Mouse (Mus musculus) macrophage (primary cell): Measurements from ENCODE around the gene Pxn. TPM values are rescaled to one million over a fixed set of nuclear protein-coding genes. Genes with fewer than 3 reads are reported as not detected.
A peak's percentile ranks its signal among the peaks of the same experiment; 100 is the strongest.

Experiments
- H3K27ac ChIP-seq: fragments of 350-480 bp; formaldehyde crosslinking; 2 replicates; pipeline ENCODE4 v1.9.0; 2021
- H3K36me3 ChIP-seq: fragments of 350-480 bp; formaldehyde crosslinking; 2 replicates; pipeline ENCODE4 v1.9.0; 2021; ENCODE audit errors: inconsistent target
- H3K4me3 ChIP-seq: fragments of 350-480 bp; formaldehyde crosslinking; 2 replicates; pipeline ENCODE4 v1.9.0; 2021; ENCODE audit errors: inconsistent target
- H3K79me2 ChIP-seq: fragments of 350-480 bp; formaldehyde crosslinking; 2 replicates; pipeline ENCODE4 v1.9.0; 2021; ENCODE audit errors: inconsistent target
- WGBS: methylation state at CpG from one replicate; pipeline ENCODE4 v1.1.7; 2026; ENCODE audit warnings: inconsistent platforms; ENCODE audit not compliant: missing documents; 5-methylcytosine and 5-hydroxymethylcytosine counted together
- polyA plus RNA-seq: library from polyadenylated mRNA; stranded (reverse); fragments of 250-400 nt; gene quantifications from 3 replicates; pipeline ENCODE4 v1.2.4, GENCODE M21; 2018; ENCODE audit warnings: inconsistent platforms
- total RNA-seq, 78 experiments: library from RNA; depleted of rRNA; stranded (reverse); fragments of 250-400 nt; gene quantifications; 1 replicate in 9 of 78; 2 replicates in 24 of 78; 3 replicates in 43 of 78; 4 replicates in 2 of 78; pipeline ENCODE4 v1.2.4; 2018; ENCODE audit warnings: inconsistent platforms in 56 of 78

Pxn gene
- total RNA-seq (2018; cell fraction: chromatin; rRNA removed) = 100 to 1,000 TPM; 147 to 750 (median 196) TPM
- 100 to 1,000 TPM in 5 of 26 experiments, 10 to 100 TPM in 21; 72.4 to 157 (median 88.1) TPM for total RNA-seq (2018; cell fraction: cytosol; rRNA removed)
- total RNA-seq (2018; cell fraction: nucleus; rRNA removed) = 100 to 1,000 TPM; 108 to 337 (median 136) TPM
- 48.5 to 74.5 TPM (median 67.7 TPM) in 3 replicates for polyA plus RNA-seq

- Histone ChIP-seq H3K27ac (peak within 1 kb of the TSS; percentile 61), H3K4me3 (peak within 1 kb of the TSS; percentile 76), H3K79me2 (peaks cover 49% of the 10 kb centered on the region), H3K36me3 (no peaks in the 10 kb centered on the region)
- under 1% methylated on average over 61 of the region's 74 CpGs for WGBS
These were observed at the start of gene Pxn for GRCm38 (mm10) chr5:115506454-115507201. Pxn (plus strand) TSS chr5:115506676.

- no peak overlapping the region for H3K27ac ChIP-seq
- no peak overlapping the region for H3K4me3 ChIP-seq
- 81% methylated on average over 13 of the region's 13 CpGs for WGBS
- H3K36me3 ChIP-seq = no peaks in the 10 kb centered on the region
- no peaks in the 10 kb centered on the region for H3K79me2 ChIP-seq
These were observed 47.6 kb upstream of the Pxn start for GRCm38 (mm10) chr5:115458918-115459317.

GRCm38 (mm10) chr5:115464408-115465115, 41.9 kb upstream of the Pxn start:
- Histone ChIP-seq H3K27ac (no peak overlapping the region), H3K36me3 (no peaks in the 10 kb centered on the region), H3K79me2 (no peaks in the 10 kb centered on the region), H3K4me3 (no peak overlapping the region)
- 91% methylated on average over 18 of the region's 18 CpGs for WGBS

GRCm38 (mm10) chr5:115465642-115466420, 40.6 kb upstream of the Pxn start, which contains the start of gene Pla2g1b:
Pla2g1b (plus strand) TSS chr5:115466262.
- Histone ChIP-seq H3K4me3 (no peak within 1 kb of the TSS), H3K36me3 (no peaks in the 10 kb centered on the region), H3K79me2 (no peaks in the 10 kb centered on the region), H3K27ac (no peak within 1 kb of the TSS)
- 40% methylated on average over 9 of the region's 9 CpGs for WGBS

- H3K36me3 ChIP-seq = no peaks in the 10 kb centered on the region
- 77% methylated on average over 6 of the region's 6 CpGs for WGBS
- no peaks in the 10 kb centered on the region for H3K79me2 ChIP-seq
- no peak overlapping the region for H3K27ac ChIP-seq
- H3K4me3 ChIP-seq = no peak overlapping the region
These were observed 36.7 kb upstream of the Pxn start for GRCm38 (mm10) chr5:115469791-115470190.

GRCm38 (mm10) chr5:115470766-115471531, 35.5 kb upstream of the Pxn start:
- 33% methylated on average over 20 of the region's 20 CpGs for WGBS
- H3K4me3 ChIP-seq = no peak overlapping the region
- no peaks in the 10 kb centered on the region for H3K79me2 ChIP-seq
- H3K36me3 ChIP-seq = no peaks in the 10 kb centered on the region
- H3K27ac ChIP-seq = no peak overlapping the region

GRCm38 (mm10) chr5:115473191-115473590, 33.3 kb upstream of the Pxn start:
- 72% methylated on average over 10 of the region's 10 CpGs for WGBS
- H3K4me3 ChIP-seq = no peak overlapping the region
- H3K79me2 ChIP-seq = no peaks in the 10 kb centered on the region
- no peak overlapping the region for H3K27ac ChIP-seq
- H3K36me3 ChIP-seq = no peaks in the 10 kb centered on the region

GRCm38 (mm10) chr5:115474174-115474828, 32.2 kb upstream of the Pxn start:
- no peak overlapping the region for H3K4me3 ChIP-seq
- no peak overlapping the region for H3K27ac ChIP-seq
- H3K36me3 ChIP-seq = 0 out of 2 replicates have a peak, but pooled peaks cover 2% of the 10 kb centered on the region
- H3K79me2 ChIP-seq = no peaks in the 10 kb centered on the region
- WGBS = 62% methylated on average over 22 of the region's 22 CpGs

- 44% methylated on average over 18 of the region's 22 CpGs for WGBS
- Histone ChIP-seq H3K4me3 (no peak overlapping the region), H3K27ac (no peak overlapping the region), H3K79me2 (no peaks in the 10 kb centered on the region), H3K36me3 (0 out of 2 replicates have a peak, but pooled peaks cover 6% of the 10 kb centered on the region)
These were observed 31.0 kb upstream of the Pxn start for GRCm38 (mm10) chr5:115475337-115476106.

- H3K79me2 ChIP-seq = no peaks in the 10 kb centered on the region
- H3K36me3 ChIP-seq = 0 out of 2 replicates have a peak, but pooled peaks cover 6% of the 10 kb centered on the region
- H3K27ac ChIP-seq = no peak overlapping the region
- 77% methylated on average over 12 of the region's 12 CpGs for WGBS
- no peak overlapping the region for H3K4me3 ChIP-seq
These were observed 30.3 kb upstream of the Pxn start for GRCm38 (mm10) chr5:115476107-115476727.

GRCm38 (mm10) chr5:115479561-115479960, 26.9 kb upstream of the Pxn start:
- Histone ChIP-seq H3K27ac (no peak overlapping the region), H3K36me3 (0 out of 2 replicates have a peak, but pooled peaks cover 6% of the 10 kb centered on the region), H3K4me3 (no peak overlapping the region), H3K79me2 (no peaks in the 10 kb centered on the region; the same call in 1 of the 2 replicates)
- 93% methylated on average over 15 of the region's 15 CpGs for WGBS

GRCm38 (mm10) chr5:115480101-115480500, 26.4 kb upstream of the Pxn start:
- 0 out of 2 replicates have a peak, but pooled peaks cover 6% of the 10 kb centered on the region for H3K36me3 ChIP-seq
- H3K79me2 ChIP-seq = no peaks in the 10 kb centered on the region; the same call in 1 of the 2 replicates
- no peak overlapping the region for H3K27ac ChIP-seq
- 67% methylated on average over 27 of the region's 27 CpGs for WGBS
- no peak overlapping the region for H3K4me3 ChIP-seq
